Mouse (Mus musculus): ENCODE results near the gene Itpr1.
"Not testable (repeated sequence)": the region's sequence is repeated elsewhere in the genome, so short reads cannot be mapped to it uniquely, and the experiment has no call there.

Itpr1 gene

GRCm38 (mm10) chr6:108554389-108554788 lies 341.5 kb downstream of the Itpr1 start:
- no peak for DNase-seq

- DNase-seq = no peak
Measured at GRCm38 (mm10) chr6:108554878-108555277, 342.0 kb downstream of the Itpr1 start.

DNA sequence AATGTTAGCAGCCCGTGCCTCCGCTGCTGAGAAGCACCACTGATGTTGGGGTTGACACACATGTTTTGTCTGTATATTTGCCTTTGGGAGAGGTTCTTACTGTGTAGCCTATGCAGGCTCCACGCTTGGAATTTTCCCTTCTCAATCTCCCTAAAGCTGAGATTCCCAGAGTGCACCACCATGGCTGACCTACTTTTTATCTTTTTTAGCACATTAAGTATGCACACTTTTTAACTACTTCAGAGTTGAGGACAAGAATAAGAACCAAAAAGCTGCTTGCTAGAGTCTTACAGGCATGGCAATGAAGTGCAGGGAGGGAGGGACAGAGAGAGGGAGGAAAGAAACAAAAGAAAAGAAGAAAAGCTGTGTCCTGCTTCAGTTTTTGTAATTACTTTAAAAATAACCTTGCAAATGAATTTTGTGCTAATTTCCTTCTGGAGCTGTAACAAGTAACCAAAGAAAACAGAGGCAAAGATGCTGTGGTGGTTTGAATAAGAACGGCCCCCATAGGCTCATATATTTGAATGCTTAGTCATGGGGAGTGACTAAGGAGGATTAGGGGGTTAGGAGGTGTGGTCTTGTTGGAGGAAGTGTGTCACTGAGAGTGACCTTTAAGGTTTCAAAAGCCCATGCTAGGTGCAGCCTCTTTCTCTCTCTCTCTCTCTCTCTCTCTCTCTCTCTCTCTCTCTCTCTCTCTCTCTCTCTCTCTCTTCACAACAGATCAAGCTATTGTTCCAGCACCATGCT lies 344.9 kb downstream of the Itpr1 start:
- DNase-seq = no peak

GRCm38 (mm10) chr6:108559226-108559625 lies 346.3 kb downstream of the Itpr1 start:
- not testable (repeated sequence) for DNase-seq

GRCm38 (mm10) chr6:108562971-108563370 lies 350.1 kb downstream of the Itpr1 start:
- no peak for DNase-seq

DNA sequence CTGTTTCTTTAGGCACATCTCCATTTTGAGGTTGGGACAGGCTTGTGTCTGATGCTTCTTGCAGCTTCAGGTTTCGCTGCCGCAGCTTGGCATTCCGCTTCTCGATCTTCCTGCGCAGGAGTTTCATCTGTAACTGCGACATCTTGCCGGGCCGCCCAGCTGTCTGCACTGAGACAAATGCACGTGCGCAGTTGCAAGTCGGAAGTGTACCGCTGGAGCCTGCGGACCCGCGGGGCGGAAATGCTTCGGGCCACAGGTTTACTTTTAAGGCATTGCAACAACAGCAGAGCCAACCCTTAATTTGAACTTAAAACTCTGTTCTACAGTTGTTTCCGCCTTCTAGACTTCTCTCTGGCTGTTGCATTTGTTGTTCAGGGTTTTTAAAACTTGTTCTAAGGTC lies 352.6 kb downstream of the Itpr1 start:
- DNase-seq = not testable (repeated sequence)

DNA sequence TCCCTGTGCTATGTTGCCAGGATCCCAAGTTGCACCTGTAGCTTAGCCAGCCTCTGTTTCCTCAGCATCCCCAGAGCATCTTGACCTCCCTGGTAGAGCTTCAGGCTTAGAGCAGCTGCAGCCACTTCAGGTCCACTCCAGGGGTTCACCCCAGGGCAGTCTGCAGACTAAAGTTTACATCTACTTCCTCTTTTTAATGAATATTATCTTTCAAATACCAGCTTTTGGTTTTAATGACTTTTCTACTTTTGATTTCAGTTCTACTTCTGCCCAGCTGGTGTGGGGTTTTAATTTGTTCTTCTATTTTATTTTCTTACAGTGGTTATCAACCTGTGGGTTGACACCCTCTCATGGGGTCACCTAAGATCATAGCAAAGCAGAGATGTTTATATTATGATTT lies 353.7 kb downstream of the Itpr1 start:
- DNase-seq = no peak

DNA sequence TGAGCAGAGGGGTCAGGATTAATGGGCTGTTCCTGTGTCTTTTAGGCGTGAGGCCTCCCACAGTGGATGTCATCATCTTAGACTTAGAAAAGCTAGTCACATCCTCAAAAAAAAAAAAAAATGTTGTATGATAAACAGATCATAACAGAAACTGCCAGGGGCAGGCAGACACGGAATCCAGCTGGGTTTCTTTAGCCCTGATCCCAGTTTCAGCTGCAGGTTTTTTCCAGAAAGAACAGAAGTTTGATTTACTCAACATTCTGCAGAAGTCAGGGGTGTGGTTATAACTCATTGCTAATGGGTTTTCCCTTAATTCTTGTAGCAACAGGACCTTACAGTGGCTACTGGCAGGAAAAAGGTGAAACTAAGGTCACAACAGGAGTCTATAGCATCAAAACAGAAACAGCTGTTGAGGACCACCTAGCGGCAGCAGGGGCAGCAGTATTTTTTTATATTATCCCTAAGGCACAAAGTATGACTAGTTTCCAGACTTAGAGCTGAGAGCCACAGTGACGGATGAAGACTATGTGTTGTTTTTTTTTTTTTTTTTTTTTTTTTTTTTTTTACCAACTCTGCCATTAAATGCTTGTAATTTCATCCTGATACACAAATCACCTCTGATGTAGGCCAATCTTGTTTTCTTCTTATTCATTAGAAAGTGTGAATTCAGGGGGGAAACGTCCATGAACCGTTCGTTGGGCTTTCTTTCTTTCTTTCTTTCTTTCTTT lies 356.7 kb downstream of the Itpr1 start:
- DNase-seq = peak in 1 of 2 experiments; percentile 57

GRCm38 (mm10) chr6:108570351-108571041 lies 357.6 kb downstream of the Itpr1 start:
- peak; percentile 65 to 85 for DNase-seq

DNA sequence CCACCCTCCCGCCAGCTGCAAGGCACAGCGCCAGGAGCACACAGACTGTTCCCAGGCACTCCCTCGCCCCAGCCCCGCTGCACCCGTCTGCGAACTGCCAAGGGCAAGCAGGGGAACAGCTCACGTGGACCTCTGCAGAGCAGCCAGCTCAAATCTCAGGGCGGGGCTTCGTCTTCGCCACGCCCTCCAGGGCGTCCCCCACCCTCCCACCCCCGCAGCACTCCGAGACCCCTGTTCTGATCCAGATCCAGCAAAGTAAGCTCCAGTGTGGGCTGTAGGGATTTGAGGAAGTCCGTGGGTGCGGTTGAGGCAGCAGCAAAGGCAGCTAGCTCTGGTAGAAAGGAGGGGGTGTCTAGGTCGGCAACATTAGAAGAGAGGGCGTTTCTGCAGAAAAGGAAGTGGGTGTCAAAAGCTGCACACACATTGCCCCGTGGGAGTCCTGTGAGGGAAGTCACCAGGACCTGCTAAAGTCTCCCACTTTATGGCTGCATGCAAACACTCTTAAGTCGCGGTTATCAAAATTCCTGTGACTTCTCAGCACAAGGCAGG lies 358.2 kb downstream of the Itpr1 start:
- peak; percentile 93 to 94 for DNase-seq

DNA sequence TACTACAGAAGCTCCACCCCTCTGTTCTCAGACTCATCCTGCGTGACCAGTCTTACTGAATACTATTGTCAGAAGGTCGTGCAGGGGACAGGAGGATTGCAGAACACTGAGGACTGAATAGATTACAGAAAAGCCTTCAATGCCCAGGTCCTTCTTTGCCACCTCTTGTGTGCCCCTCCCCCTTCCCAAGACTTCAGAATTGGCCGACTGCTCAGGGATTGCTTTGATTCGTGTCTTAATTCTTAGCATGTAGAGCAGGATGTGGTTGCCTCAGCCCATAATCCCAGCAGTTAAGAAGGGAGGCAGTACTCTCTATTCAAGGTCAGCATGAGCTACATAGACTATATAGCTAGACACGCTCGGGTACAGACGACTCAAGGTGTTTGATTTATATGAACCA lies 359.8 kb downstream of the Itpr1 start:
- no peak for DNase-seq

DNA sequence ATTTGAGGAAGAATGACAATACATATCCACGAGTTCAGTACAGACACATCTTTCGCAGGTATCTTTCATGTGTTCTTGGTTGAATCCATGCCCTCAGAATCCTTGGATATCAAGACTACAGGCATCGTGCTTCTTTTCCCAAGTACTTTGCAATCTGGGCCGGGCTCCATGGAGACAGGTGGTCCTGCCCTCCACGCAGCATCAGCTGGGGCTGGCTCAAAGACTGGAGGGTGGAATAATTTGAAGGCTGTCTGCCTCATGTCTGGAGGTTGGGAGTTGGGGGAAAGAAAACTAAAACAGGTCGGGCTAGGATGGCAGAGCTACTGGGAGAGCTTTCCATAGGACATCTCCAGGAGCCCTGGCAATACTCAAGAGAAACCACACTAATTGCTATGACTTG lies 364.2 kb downstream of the Itpr1 start:
- DNase-seq = no peak

DNA sequence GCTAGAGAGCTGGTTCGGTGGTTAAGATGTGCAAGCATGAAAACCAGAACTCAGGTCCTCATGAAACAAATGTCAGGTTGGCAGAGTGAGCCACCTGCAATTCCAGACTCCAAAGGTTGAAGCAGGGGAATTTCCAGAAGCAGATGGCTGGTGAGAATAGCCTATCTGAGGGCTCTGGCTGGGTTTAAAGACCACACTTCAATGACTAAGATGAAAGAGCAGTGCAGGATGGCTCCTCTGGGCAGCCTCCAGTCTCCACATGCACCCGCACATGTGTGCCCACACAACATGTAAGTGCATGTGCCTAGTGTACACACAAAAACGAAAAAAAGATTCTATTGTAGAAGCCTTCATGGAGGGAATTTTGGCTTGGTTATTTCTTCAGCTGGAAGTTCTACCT lies 375.5 kb downstream of the Itpr1 start:
- DNase-seq = no peak

DNA sequence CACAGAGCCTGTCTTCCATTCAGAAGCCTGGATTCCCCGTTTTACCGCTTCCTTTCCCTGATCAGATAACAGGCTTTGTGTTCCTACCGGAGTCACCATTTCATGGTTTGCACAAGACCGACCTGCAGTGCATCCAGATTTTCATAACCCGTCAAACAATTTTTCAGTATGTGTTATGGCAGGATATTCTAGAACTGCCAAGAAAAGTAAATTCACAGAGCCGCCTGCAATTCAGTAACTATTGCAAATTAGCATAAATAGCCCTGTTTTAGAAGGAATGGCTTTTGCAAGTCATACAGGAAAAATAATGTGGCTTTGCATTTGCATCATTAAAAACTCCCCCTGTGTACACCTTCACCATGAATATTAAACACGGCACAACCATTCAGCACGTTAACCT lies 379.3 kb downstream of the Itpr1 start:
- DNase-seq = no peak

DNA sequence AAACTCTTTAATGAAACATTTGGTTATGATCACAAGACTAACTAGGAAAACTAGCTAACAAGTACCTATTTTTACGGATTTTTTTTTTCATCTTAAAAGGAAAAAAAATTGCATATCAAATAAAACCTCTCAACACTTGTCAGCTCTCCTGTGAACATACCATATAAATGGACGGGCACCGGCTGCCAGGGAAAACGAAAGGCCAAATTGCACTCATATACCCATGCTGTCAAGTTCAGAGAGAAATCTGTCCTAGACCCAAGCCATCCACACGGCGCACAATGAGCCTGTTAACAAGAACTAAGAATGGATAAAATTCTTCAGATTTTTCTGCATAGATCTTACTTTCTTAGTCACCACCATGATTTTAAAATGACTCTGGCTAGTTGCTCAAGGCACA lies 379.7 kb downstream of the Itpr1 start:
- no peak for DNase-seq

GRCm38 (mm10) chr6:108594171-108594841 lies 381.4 kb downstream of the Itpr1 start:
- DNase-seq = no peak

DNA sequence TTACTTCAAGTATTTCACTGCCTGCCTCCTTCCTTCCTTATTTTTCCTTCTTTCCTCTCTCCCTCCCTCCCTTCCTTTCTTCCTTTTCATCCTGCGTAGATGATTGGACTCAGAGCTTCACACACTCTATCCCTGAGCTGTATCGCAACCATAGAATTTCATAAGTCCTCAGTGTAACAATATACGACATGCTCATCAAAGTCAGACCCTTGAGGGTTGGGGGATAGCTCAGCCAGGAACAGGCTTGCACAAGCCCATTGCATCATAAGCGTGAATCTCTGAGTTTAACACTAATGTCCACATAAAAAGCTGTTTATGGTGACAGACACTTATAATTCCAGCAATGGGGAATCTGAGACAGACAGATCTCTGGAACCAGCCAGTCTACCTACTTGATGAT lies 385.8 kb downstream of the Itpr1 start:
- no peak for DNase-seq

DNA sequence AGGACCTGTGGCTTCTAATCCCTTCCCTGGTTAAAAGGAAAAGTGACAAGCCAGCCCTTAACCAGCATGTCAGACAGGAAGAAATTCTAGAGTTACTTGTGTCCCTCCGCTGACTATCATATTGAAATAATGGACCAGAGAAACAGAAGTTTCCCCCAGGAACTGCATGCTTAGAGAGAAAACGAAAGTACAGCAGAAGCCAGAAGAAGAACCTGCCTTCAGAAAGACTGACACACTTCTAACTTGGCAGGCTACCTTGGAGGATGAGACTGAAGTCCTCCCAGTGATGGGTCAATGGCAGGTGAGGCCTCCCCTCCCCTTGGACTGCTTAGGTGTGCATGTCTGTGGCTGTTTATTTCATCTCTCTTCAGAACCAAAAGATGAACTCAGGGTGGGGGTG lies 386.4 kb downstream of the Itpr1 start:
- no peak for DNase-seq
